Mouse (Mus musculus) heart, adult 11 months (tissue): ENCODE results near the gene Kif26a.

ENCODE experiments used
- DNase-seq: peaks from one replicate; pipeline ENCODE4 v3.0.0; 2022

Kif26a gene

GRCm38 (mm10) chr12:112130957-112131356 lies 15.1 kb upstream of the Kif26a start:
- no peak for DNase-seq

GRCm38 (mm10) chr12:112140231-112140630 lies 5.8 kb upstream of the Kif26a start:
- DNase-seq: peak; percentile 94

- no peak for DNase-seq
These were observed 5.3 kb upstream of the Kif26a start for GRCm38 (mm10) chr12:112140745-112141144.

GRCm38 (mm10) chr12:112141300-112141699 lies 4.7 kb upstream of the Kif26a start:
- peak; percentile 91 for DNase-seq

GRCm38 (mm10) chr12:112143116-112143832 lies 2.7 kb upstream of the Kif26a start:
- peak; percentile 90 for DNase-seq

GRCm38 (mm10) chr12:112143833-112144201 lies 2.2 kb upstream of the Kif26a start:
- DNase-seq: peak; percentile 90

- peak; percentile 90 for DNase-seq
These were observed 1.5 kb upstream of the Kif26a start for GRCm38 (mm10) chr12:112144377-112145115.

GRCm38 (mm10) chr12:112145211-112145874 lies 665 bp upstream of the Kif26a start:
- DNase-seq: peak; percentile 98

- DNase-seq: peak; percentile 95
These were observed 1.4 kb downstream of the Kif26a start for GRCm38 (mm10) chr12:112147365-112147764.

GRCm38 (mm10) chr12:112150011-112150410 lies 4.0 kb downstream of the Kif26a start:
- DNase-seq: peak; percentile 94

GRCm38 (mm10) chr12:112151244-112151979 lies 5.4 kb downstream of the Kif26a start:
- peak; percentile 97 for DNase-seq

GRCm38 (mm10) chr12:112151980-112152362 lies 6.0 kb downstream of the Kif26a start:
- DNase-seq: no peak

- peak; percentile 97 for DNase-seq
These were observed 7.6 kb downstream of the Kif26a start for GRCm38 (mm10) chr12:112153597-112153996.

- DNase-seq: peak; percentile 90
These were observed 8.5 kb downstream of the Kif26a start for GRCm38 (mm10) chr12:112154476-112154875.

- peak; percentile 97 for DNase-seq
These were observed 9.4 kb downstream of the Kif26a start for GRCm38 (mm10) chr12:112155218-112156051.

- DNase-seq: no peak
These were observed 10.8 kb downstream of the Kif26a start for GRCm38 (mm10) chr12:112156804-112157203.

- DNase-seq: no peak
These were observed 12.2 kb downstream of the Kif26a start for GRCm38 (mm10) chr12:112158246-112158645.

GRCm38 (mm10) chr12:112158784-112159183 lies 12.8 kb downstream of the Kif26a start:
- no peak for DNase-seq

GRCm38 (mm10) chr12:112163981-112164839 lies 18.2 kb downstream of the Kif26a start:
- DNase-seq: no peak

- no peak for DNase-seq
These were observed 18.8 kb downstream of the Kif26a start for GRCm38 (mm10) chr12:112164840-112165219.

- peak; percentile 99 for DNase-seq
These were observed 23.2 kb downstream of the Kif26a start for GRCm38 (mm10) chr12:112169240-112169639.
